Mouse (Mus musculus) brown adipose tissue, adult 24 weeks (tissue): ENCODE measurements around the gene Cd80. TPM values are rescaled to one million over a fixed set of nuclear protein-coding genes. Genes with fewer than 3 reads are reported as not detected.
"Not testable (repeated sequence)": the region's sequence is repeated elsewhere in the genome, so short reads cannot be mapped to it uniquely, and the experiment has no call there.

ENCODE experiments used
- H3K27ac ChIP-seq: fragments of 200-500 bp; replicated peaks from 2 replicates; pipeline ENCODE4 v1.5.1; 2012; ENCODE audit warnings: low read depth, mild to moderate bottlenecking, low read length
- H3K4me1 ChIP-seq: fragments of 200-500 bp; 2 replicates; pipeline ENCODE4 v1.6.1; 2012; ENCODE audit warnings: low read length, mixed read lengths; ENCODE audit not compliant: control insufficient read depth, insufficient read depth, insufficient read length
- H3K4me3 ChIP-seq: fragments of 200-500 bp; 2 replicates; pipeline ENCODE4 v1.5.1; 2012; ENCODE audit warnings: low read depth, mild to moderate bottlenecking, low read length, moderate library complexity; ENCODE audit not compliant: insufficient read depth
- polyA plus RNA-seq: library from polyadenylated mRNA; stranded (reverse); fragments of >200 nt; gene quantifications from 2 replicates; pipeline ENCODE4 v1.2.4, GENCODE M21; 2012; ENCODE audit not compliant: missing spikeins, insufficient read depth, insufficient read length

The Cd80 gene
- polyA plus RNA-seq, 1 experiment = not detected

DNA sequence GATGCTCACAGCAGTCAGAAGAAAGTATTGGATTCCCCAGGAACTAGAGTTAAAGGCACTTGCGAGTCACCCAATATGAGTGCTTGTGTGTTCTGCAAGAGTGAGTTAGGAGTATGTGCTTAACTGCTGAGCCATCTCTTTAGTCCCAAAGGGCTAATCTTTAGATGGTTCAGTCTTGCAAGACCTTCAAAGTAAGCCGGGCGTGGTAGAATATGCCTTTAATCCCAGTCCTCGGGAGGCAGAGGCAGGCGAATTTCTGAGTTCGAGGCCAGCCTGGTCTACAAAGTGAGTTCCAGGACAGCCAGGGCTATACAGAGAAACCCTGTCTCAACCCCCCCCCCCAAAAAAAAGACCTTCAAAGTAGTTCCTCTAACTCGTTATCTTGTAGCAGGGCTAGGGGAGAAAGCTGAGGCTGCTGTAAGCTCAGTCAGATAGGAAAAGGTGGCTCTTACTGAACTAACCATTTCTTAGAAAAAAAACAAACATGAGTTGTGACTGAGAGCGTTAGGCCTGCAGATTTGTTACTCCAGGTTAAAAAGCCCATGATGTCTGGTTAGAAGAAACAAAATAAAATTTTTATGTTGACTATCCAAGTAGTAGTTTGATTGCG is 19.4 kb downstream of the Cd80 start:
- H3K27ac ChIP-seq = no peak overlapping the region
- no peak overlapping the region for H3K4me3 ChIP-seq
- H3K4me1 ChIP-seq = no peaks in the 10 kb centered on the region; the same call in 1 of the 2 replicates

DNA sequence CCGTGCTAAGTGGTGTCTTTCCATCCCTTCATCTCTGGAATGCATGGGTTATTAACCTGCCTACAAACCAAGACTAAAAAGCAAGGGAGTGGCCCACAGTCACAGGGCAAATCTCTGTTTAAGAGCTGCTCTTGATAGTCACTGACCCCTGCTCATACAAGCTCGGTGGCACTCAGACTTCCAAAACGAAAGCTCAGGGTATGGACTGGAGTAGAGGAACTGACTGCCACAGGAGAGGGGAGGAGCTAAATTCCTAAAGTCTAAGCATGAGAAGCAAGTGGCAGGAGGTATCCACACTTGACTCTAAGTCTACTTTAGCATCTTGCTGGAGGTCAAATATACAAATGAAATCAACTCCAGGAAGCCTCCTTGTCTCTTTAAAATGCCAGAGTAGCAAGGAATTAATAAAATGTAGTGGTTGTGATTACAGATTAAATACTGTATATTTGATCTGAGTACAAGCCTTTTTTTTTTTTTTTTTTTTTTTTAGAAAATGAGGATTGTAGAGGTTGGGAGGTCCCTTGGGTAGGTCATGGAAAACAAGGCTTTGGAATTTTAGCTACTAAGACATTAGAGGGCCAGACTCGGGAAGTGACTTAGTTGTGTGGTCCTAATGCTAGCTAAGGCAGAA is 20.4 kb downstream of the Cd80 start:
- peak overlapping the region; percentile 69; the same call in 1 of the 2 replicates for H3K4me3 ChIP-seq
- H3K4me1 ChIP-seq = no peaks in the 10 kb centered on the region; the same call in 1 of the 2 replicates
- H3K27ac ChIP-seq = peak overlapping the region; percentile 54

DNA sequence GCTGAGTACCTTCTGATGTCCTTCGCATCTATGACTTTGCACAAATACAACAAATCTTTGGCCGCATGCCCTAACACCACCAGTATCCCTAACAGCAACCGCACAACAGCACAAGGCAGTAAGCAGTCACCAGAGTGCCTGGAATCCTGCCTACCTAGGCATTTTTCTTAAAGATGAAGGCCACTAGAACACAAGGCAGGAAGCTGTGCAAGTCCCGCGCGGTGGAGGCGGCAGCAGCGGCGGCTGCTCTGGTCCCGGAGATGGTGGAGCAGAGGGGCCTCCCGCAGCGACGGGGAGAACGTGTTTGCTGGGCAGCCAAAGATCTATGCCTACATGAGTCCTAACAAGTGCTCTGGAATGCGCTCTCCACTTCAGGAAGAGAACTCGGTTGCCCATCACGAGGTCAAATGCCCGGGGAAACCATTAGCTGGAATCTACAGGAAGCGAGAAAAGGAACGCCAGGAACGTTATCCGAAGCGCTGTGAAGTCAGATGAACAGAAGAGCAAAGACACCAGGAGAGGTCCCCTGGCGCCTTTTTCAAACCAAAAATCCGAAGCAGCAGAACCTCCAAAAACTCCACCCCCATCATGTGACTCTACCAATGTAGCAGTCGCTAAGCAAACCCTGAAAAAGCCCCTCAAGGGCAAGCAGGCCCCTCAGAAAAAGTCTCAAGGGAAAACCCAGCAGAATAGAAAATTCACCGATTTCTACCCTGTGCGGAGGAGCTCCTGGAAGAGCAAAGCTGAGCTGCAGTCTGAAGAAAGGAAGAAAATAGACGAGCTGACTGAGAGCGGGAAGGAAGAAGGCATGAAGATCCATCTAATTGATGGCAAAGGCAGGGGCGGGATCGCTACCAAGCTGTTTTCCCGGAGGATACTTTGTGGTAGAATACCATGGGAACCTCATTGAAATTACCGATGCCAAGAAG is 21.2 kb downstream of the Cd80 start:
- Histone ChIP-seq H3K4me3 (peak overlapping the region; percentile 69), H3K27ac (peak overlapping the region; percentile 30; the same call in 1 of the 2 replicates), H3K4me1 (no peaks in the 10 kb centered on the region; the same call in 1 of the 2 replicates)

DNA sequence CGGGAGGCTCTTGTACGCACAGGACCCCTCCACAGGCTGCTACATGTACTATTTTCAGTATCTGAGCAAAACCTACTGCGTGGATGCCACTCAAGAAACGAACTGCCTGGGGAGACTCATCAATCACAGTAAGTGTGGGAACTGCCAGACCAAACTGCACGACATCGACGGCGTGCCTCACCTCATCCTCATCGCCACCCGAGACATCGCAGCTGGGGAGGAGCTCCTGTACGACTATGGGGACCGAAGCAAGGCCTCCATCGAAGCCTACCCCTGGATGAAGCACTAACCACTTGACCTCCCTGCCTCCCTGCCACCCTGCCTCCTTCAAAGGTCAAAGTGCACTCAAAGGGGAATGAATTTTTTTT is 21.9 kb downstream of the Cd80 start:
- H3K4me3 ChIP-seq = peak overlapping the region; percentile 69; the same call in 1 of the 2 replicates
- not testable (repeated sequence) for H3K27ac ChIP-seq, H3K4me1 ChIP-seq

DNA sequence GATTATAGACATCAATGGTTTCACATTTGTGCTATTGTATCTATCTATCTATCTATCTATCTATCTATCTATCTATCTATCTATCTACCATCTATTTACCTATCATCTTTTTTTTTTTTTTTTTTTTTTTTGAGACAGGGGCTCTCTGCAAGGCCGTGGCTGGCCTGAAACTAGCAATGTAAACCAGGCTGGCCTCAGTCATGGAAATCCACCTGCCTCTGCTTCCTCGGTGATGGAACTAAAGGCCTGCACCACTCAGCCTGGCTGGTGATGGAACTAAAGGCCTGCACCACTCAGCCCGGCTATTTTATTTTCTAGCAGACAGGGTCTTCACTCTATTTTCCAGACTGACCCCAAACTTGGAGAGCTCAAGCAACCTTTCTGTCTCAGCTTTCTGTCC is 22.9 kb downstream of the Cd80 start:
- H3K27ac ChIP-seq = no peak overlapping the region
- H3K4me3 ChIP-seq = no peak overlapping the region
- H3K4me1 ChIP-seq = no peaks in the 10 kb centered on the region; the same call in 1 of the 2 replicates

DNA sequence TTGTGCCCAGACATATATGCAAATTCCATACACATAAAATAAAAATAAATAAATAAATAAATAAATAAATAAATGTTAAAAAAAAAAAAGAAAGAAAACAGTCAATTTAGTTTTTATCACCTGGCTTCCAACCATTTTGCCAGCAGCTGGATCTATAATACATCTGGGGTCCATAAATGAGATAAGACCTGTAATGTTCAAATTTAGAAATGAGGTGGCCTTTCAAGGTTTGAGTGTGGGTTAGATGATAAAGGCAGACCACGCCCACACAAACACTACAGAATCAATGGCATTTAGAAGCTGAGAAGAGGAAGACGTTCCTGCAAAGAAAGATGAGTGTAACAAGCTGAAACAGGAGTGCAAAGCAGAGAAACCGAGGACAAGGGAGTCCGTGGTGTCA is 26.0 kb downstream of the Cd80 start:
- H3K4me1 ChIP-seq = no peaks in the 10 kb centered on the region
- no peak overlapping the region for H3K4me3 ChIP-seq
- no peak overlapping the region for H3K27ac ChIP-seq

DNA sequence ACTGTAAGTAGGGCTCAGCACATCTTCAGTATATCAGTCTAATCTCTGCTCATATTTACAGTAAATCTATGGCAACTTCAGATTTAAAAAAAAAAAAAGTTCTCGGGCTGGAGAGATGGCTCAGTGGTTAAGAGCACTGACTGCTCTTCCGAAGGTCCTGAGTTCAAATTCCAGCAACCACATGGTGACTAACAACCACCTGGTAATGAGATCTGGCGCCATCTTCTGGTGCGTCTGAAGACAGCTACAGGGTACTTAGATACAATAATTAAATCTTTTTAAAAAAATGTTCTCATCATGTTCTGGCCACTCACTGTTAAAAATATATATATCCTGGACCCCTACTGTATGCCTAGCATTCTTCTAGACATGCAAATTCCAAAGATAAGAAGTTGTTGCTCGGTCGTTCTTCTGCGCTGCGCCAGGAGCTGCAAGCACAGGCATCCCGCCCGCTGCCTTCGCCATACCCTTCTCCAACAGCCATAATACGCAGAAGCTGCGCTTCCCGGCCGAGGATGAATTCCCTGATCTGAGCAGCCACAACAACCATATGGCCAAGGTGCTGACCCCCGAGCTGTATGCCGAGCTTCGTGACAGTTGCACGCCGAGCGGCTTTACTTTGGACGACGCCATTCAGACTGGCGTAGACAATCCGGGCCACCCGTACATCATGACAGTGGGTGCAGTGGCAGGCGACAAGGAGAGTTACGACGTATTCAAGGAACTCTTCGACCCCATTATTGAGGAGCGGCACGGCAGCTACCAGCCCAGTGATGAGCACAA is 27.6 kb downstream of the Cd80 start:
- Histone ChIP-seq H3K27ac (no peak overlapping the region), H3K4me1 (no peaks in the 10 kb centered on the region), H3K4me3 (peak overlapping the region; percentile 51)

DNA sequence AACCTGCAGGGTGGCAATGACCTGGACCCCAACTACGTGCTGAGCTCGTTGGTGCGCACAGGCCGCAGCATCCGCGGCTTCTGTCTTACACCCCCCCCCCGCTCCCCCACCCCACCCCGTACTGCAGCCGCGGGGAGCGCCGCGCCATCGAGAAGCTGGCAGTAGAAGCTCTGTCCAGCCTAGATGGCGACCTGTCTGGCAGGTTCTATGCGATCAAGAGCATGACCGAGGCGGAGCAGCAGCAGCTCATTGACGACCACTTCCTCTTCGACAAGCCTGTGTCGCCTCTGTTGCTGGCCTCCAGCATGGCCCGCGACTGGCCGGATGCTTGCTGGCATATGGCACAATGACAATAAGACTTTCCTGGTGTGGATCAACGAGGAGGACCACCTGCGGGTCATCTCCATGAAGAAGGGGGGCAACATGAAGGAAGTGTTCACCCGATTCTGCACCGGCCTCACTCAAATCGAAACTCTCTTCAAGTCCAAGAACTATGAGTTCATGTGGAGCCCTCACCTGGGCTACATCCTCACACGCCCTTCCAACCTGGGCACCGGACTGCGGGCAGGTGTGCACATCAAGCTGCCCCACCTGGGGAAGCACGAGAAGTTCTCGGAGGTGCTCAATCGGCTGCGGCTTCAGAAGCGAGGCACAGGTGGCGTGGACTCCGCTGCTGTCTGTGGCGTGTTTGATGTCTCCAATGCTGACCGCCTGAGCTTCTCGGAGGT is 28.4 kb downstream of the Cd80 start:
- H3K4me1 ChIP-seq = no peaks in the 10 kb centered on the region
- no peak overlapping the region for H3K27ac ChIP-seq
- peak overlapping the region; percentile 51 for H3K4me3 ChIP-seq

DNA sequence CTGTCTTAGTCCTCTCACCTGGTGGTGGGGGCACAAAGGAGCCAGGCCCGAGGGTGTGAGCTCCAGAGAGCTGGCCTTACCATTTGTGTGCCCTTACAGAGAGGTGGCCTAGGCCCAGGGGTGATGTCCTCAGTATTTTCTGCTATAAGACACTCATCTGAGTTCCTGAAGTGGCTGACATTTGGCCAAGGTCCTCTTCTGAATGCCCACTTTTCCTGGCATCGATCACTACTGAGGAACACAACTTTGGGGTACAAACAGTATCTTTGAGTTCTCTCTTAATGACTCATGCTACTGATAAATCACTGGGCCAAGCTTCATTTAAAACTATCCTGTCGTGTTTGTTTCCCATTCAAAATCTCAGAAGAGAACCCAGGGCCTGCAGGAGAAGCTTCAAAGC is 37.2 kb downstream of the Cd80 start:
- Histone ChIP-seq H3K27ac (no peak overlapping the region), H3K4me1 (no peaks in the 10 kb centered on the region)

DNA sequence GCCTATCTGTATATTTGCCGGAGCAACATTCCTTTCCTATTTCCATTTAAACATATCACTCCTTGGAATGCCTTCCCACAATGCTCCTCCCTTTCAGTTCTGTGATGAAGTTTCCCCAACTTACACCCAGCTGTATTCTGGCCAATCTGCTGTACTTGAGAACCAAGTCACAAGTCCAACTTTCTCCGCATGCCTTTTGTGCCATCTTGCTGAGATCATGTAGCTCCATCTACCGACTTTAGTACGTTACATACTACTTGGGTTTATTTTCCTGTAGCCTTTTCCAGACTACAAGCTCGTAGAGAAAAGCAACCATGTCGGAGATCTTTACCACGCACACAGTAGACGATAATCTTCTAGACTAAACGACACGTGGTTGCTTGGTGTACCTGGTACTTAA is 38.5 kb downstream of the Cd80 start:
- no peaks in the 10 kb centered on the region for H3K4me1 ChIP-seq
- no peak overlapping the region for H3K4me3 ChIP-seq
- H3K27ac ChIP-seq = no peak overlapping the region

More for the DNA sequence above, 37.2 kb downstream of the Cd80 start:
- H3K4me3 ChIP-seq = no peak overlapping the region

DNA sequence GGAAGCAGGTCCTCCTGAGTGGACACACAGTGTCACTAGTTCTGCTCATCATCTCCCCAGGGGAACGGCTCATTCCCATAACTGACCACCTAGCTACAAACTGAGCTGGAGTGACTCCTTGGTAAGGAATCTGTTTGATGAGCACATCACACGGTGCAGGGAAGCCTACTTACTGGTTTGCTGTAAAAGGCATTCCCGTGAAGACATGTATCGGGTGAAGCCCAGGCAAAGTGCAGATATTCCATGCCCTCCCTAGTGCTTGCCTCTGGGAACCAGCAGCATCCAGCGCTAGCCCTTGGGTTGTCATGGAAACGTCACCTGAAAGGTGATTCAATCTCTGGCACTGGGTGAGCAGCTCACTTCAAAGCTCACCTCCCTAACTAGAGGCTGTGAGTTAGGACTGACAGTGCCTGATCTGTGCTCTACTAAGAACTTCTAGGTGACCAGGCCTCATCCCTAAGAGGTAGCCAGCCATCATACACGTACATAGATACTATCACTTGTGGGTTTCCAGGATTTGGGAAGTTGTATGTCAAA is 41.3 kb downstream of the Cd80 start:
- H3K4me3 ChIP-seq = no peak overlapping the region
- no peaks in the 10 kb centered on the region for H3K4me1 ChIP-seq
- no peak overlapping the region for H3K27ac ChIP-seq

DNA sequence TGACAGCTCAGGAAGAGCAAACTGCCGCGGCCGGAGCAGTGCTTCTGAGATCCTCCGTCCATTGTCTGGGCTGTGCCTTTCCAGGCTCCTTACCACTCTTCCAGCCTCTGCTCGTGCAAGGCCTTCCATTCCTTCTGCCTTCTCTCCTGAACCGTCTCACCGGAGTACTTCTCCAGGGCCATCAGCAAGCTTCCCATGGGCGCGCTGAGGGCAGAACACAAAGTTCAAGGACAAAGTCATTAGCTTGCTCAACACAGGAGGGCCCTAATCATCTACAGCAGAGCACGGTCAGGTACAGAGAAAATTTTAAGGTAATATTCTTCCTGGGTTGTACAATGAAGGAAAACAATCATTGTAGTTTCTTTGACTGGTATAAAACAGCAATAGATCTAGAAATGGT is 47.1 kb downstream of the Cd80 start:
- H3K4me3 ChIP-seq = no peak overlapping the region
- H3K4me1 ChIP-seq = no peaks in the 10 kb centered on the region
- no peak overlapping the region for H3K27ac ChIP-seq

DNA sequence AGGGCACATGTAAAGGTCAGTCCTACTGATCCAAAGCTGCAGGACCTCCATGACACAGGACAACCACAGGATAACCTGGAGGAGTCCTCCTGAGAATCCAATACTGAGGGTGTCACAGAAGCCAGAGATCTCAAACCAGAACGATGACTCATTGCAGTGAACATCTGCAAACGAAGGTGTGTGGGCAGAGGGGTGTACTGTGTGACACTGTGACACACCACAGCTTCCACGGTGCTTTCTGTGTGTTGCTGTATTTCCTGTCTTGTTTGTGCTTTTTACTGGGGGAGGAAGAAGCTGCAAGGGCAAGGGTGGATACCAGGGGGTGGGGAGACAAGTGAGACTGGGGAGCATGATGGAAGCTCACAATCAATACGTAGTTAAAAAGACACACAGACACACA is 48.2 kb downstream of the Cd80 start:
- no peaks in the 10 kb centered on the region for H3K4me1 ChIP-seq
- H3K27ac ChIP-seq = no peak overlapping the region
- no peak overlapping the region for H3K4me3 ChIP-seq

DNA sequence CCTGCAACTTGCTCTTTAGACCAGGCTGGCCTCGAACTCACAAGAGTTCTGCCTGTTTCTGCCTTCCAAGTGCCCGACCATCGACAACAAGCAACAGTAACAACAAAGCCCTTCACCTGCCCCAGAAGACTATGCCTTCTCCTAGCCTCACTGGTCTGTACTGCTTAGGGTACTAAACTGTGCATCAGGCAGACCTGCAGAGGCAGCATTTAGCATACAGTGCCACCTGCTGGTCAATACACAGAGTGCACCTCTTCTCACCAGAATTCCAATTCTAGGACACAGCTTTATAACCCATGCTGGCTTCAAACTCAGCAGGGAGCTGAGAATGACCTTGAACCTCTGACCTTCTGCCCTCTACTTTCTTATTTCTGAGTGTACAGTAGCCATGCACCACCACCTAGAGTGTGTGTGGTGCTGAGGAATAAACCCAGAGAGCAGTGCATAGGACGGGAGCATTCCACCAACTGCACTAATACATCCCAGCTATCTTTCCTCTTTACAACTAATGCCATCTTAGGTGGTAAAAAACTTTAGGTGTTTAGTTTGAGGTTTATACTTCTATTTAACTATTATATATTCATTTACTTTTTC is 50.8 kb downstream of the Cd80 start:
- H3K27ac ChIP-seq = no peak overlapping the region
- H3K4me3 ChIP-seq = no peak overlapping the region
- H3K4me1 ChIP-seq = no peaks in the 10 kb centered on the region
